Mouse (Mus musculus) C2C12 (cell line): ENCODE results near the gene Lnpep. TPM values are rescaled to one million over a fixed set of nuclear protein-coding genes. Genes with fewer than 3 reads are reported as not detected.
"Not testable (repeated sequence)": the region's sequence is repeated elsewhere in the genome, so short reads cannot be mapped to it uniquely, and the experiment has no call there.

Experiments used
- H3K27me3 ChIP-seq: one replicate; pipeline ENCODE4 v1.6.1; 2011; ENCODE audit not compliant: control insufficient read depth, insufficient read depth, insufficient read length
- H3K36me3 ChIP-seq: one replicate; pipeline ENCODE4 v1.6.1; 2011; ENCODE audit not compliant: control insufficient read depth, insufficient read depth
- H3K4me3 ChIP-seq: one replicate; pipeline ENCODE4 v1.5.1; 2011; ENCODE audit warnings: mild to moderate bottlenecking, control low read depth; ENCODE audit not compliant: poor library complexity, insufficient read depth, severe bottlenecking
- H3K79me2 ChIP-seq: one replicate; pipeline ENCODE4 v1.6.1; 2011; ENCODE audit not compliant: control insufficient read depth, insufficient read depth
- H3K79me3 ChIP-seq: one replicate; pipeline ENCODE4 v1.6.1; 2011; ENCODE audit warnings: low read depth, control low read depth
- H3ac ChIP-seq: one replicate; pipeline ENCODE3; 2011; ENCODE audit warnings: low read depth; ENCODE audit not compliant: control insufficient read depth, insufficient read length
- CEBPB ChIP-seq: IDR thresholded peaks from one replicate; pipeline ENCODE4 v1.6.1; 2011; ENCODE audit warnings: low read depth, mild to moderate bottlenecking, control low read depth, moderate library complexity
- CTCF ChIP-seq: IDR thresholded peaks from one replicate; pipeline ENCODE4 v1.5.1; 2011; ENCODE audit not compliant: control insufficient read depth, insufficient read depth, insufficient read length
- FOSL1 ChIP-seq: IDR thresholded peaks from one replicate; pipeline ENCODE4 v1.8.0; 2011; ENCODE audit warnings: mild to moderate bottlenecking, low read length; ENCODE audit not compliant: poor library complexity, insufficient read depth, severe bottlenecking
- MAX ChIP-seq: IDR thresholded peaks from one replicate; pipeline ENCODE4 v1.6.1; 2011; ENCODE audit warnings: mild to moderate bottlenecking, control low read depth
- MYOD1 ChIP-seq: IDR thresholded peaks from one replicate; pipeline ENCODE4 v1.6.1; 2011; ENCODE audit warnings: low read depth; ENCODE audit not compliant: control insufficient read depth, insufficient read length
- MYOG ChIP-seq: IDR thresholded peaks from one replicate; pipeline ENCODE4 v1.6.1; 2011; ENCODE audit not compliant: control insufficient read depth, insufficient read length; ENCODE audit errors: extremely low read depth
- USF1 ChIP-seq: IDR thresholded peaks from one replicate; pipeline ENCODE4 v1.6.1; 2011; ENCODE audit warnings: low read depth, mild to moderate bottlenecking, control low read depth, moderate library complexity
- polyA plus RNA-seq: library from polyadenylated mRNA; unstranded; fragments of >200 nt; fragmentation: generic; extraction: Trizol; gene quantifications from one replicate; pipeline ENCODE4 v1.2.1, GENCODE M21; 2012; ENCODE audit warnings: missing spikeins

Lnpep gene
- polyA plus RNA-seq, 1 experiment = 4.5 TPM

- Histone ChIP-seq H3ac (no peak overlapping the region), H3K79me3 (no peaks in the 10 kb centered on the region), H3K4me3 (no peak overlapping the region), H3K79me2 (no peaks in the 10 kb centered on the region), H3K27me3 (no peaks in the 10 kb centered on the region), H3K36me3 (no peaks in the 10 kb centered on the region)
- TF ChIP-seq USF1 (no peak), MYOG (no peak), MYOD1 (no peak), CEBPB (no peak), FOSL1 (no peak), CTCF (no peak), MAX (no peak)
Measured at GRCm38 (mm10) chr17:17498848-17499247, 126.0 kb downstream of the Lnpep start.

GRCm38 (mm10) chr17:17496730-17497129 is 128.1 kb downstream of the Lnpep start:
- H3K4me3 ChIP-seq = no peak overlapping the region
- TF ChIP-seq MAX = no peak
- TF ChIP-seq MYOD1 = no peak
- TF ChIP-seq USF1 = no peak
- TF ChIP-seq MYOG = no peak
- TF ChIP-seq FOSL1 = no peak
- TF ChIP-seq CTCF = no peak
- no peak for TF ChIP-seq CEBPB
- H3ac ChIP-seq = no peak overlapping the region
- H3K36me3 ChIP-seq = no peaks in the 10 kb centered on the region
- H3K27me3 ChIP-seq = no peaks in the 10 kb centered on the region
- H3K79me3 ChIP-seq = no peaks in the 10 kb centered on the region
- no peaks in the 10 kb centered on the region for H3K79me2 ChIP-seq

- H3K27me3 ChIP-seq, H3K36me3 ChIP-seq, H3K79me2 ChIP-seq, H3K79me3 ChIP-seq, H3ac ChIP-seq, H3K4me3 ChIP-seq: not testable (repeated sequence)
Measured at GRCm38 (mm10) chr17:17496234-17496633, 128.6 kb downstream of the Lnpep start.

GRCm38 (mm10) chr17:17492116-17492515 is 132.7 kb downstream of the Lnpep start:
- Histone ChIP-seq H3ac (no peak overlapping the region), H3K36me3 (no peaks in the 10 kb centered on the region), H3K79me3 (no peaks in the 10 kb centered on the region), H3K4me3 (no peak overlapping the region), H3K79me2 (no peaks in the 10 kb centered on the region), H3K27me3 (no peaks in the 10 kb centered on the region)
- TF ChIP-seq MYOD1 = no peak
- no peak for TF ChIP-seq CEBPB
- TF ChIP-seq USF1 = no peak
- no peak for TF ChIP-seq FOSL1
- TF ChIP-seq MYOG = no peak
- no peak for TF ChIP-seq CTCF
- TF ChIP-seq MAX = no peak

GRCm38 (mm10) chr17:17491622-17492001 is 133.2 kb downstream of the Lnpep start:
- no peaks in the 10 kb centered on the region for H3K27me3 ChIP-seq

GRCm38 (mm10) chr17:17490820-17491621 is 133.8 kb downstream of the Lnpep start:
- Histone ChIP-seq H3K79me2 (no peaks in the 10 kb centered on the region), H3K79me3 (no peaks in the 10 kb centered on the region), H3ac (no peak overlapping the region), H3K36me3 (no peaks in the 10 kb centered on the region), H3K4me3 (no peak overlapping the region), H3K27me3 (no peaks in the 10 kb centered on the region)
- TF ChIP-seq CEBPB (no peak), USF1 (no peak), MYOD1 (no peak), MAX (no peak), MYOG (no peak), CTCF (no peak), FOSL1 (no peak)

More at GRCm38 (mm10) chr17:17491622-17492001, 133.2 kb downstream of the Lnpep start:
- Histone ChIP-seq H3K36me3 (no peaks in the 10 kb centered on the region), H3K79me3 (no peaks in the 10 kb centered on the region), H3K79me2 (no peaks in the 10 kb centered on the region), H3ac (no peak overlapping the region), H3K4me3 (no peak overlapping the region)
- no peak for TF ChIP-seq MYOG
- TF ChIP-seq CEBPB = no peak
- no peak for TF ChIP-seq FOSL1
- no peak for TF ChIP-seq MYOD1
- no peak for TF ChIP-seq MAX
- no peak for TF ChIP-seq CTCF
- TF ChIP-seq USF1 = no peak
